Mouse (Mus musculus) megakaryocyte, embryonic 14.5 days (primary cell): ENCODE measurements around the gene Mettl16.

ENCODE experiments used
- FLI1 ChIP-seq: IDR thresholded peaks from 2 replicates; pipeline ENCODE4 v1.6.1; 2012; ENCODE audit warnings: low read length, inconsistent platforms, mixed read lengths
- GATA1 ChIP-seq: IDR thresholded peaks from 3 replicates; pipeline ENCODE4 v1.6.1; 2012; ENCODE audit warnings: mixed read lengths, low read length, inconsistent platforms, borderline replicate concordance

DNA sequence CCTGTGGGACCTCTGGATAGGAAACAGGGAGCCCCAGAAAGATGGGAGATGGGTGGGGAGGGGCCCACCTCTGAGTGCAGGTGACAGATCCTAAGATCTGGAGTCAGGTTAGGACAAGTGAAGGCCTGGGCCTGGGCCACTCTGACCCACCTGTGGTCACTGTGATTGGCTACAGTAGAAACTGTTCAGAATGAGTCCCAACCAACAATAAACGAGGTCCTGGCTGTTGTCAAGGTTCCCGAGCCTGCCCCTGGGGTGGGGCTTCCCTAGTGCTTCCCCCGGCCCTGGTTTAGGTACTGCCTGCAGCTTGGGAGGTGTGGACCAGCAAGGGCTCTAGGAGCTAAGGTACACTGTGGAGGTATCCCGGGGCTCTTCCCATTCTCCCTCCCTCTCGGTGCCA is 73.1 kb downstream of the Mettl16 start:
- no peak for TF ChIP-seq GATA1
- TF ChIP-seq FLI1 = no peak
